Mouse (Mus musculus) lung, postnatal 0 days (tissue): ENCODE measurements around the gene Camta1. TPM values are rescaled to one million over a fixed set of nuclear protein-coding genes. Genes with fewer than 3 reads are reported as not detected.
A peak's percentile ranks its signal among the peaks of the same experiment; 100 is the strongest.

Source experiments
- ATAC-seq: fragments of 200-750 bp; cut with Nextera tagmentation; 2 replicates; pipeline ENCODE4 v1.8.0; 2017; ENCODE audit warnings: moderate library complexity
- DNase-seq: peaks from one replicate; pipeline ENCODE4 v3.0.0-alpha.2; 2016; ENCODE audit warnings: low spot score
- H3K27ac ChIP-seq: fragments of 300-500 bp; sonication (generic); 2 replicates; pipeline ENCODE4 v1.5.1; 2014; ENCODE audit warnings: antibody characterized with exemption, mild to moderate bottlenecking, low read length, mixed read lengths
- H3K27me3 ChIP-seq: fragments of 300-500 bp; sonication (generic); replicated peaks from 2 replicates; pipeline ENCODE4 v1.6.1; 2014; ENCODE audit warnings: low read length, mixed read lengths; ENCODE audit not compliant: insufficient read depth
- H3K36me3 ChIP-seq: fragments of 300-500 bp; sonication (generic); 2 replicates; pipeline ENCODE4 v1.6.1; 2014; ENCODE audit warnings: low read length, mixed read lengths; ENCODE audit not compliant: insufficient read depth
- H3K4me1 ChIP-seq: fragments of 300-500 bp; sonication (generic); 2 replicates; pipeline ENCODE4 v1.6.1; 2014; ENCODE audit warnings: antibody characterized with exemption, low read depth, low read length, mixed read lengths; ENCODE audit not compliant: insufficient read depth
- H3K4me2 ChIP-seq: fragments of 300-500 bp; sonication (generic); replicated peaks from 2 replicates; pipeline ENCODE4 v1.6.1; 2014; ENCODE audit warnings: low read depth, mild to moderate bottlenecking, low read length, moderate library complexity, mixed read lengths
- H3K4me3 ChIP-seq: fragments of 300-500 bp; sonication (generic); 2 replicates; pipeline ENCODE4 v1.5.1; 2014; ENCODE audit warnings: low read depth, low read length
- H3K9ac ChIP-seq: fragments of 300-500 bp; sonication (generic); replicated peaks from 2 replicates; pipeline ENCODE4 v1.6.1; 2014; ENCODE audit warnings: low read depth, mild to moderate bottlenecking
- H3K9me3 ChIP-seq: fragments of 300-500 bp; sonication (generic); 2 replicates; pipeline ENCODE4 v1.6.1; 2016; ENCODE audit warnings: low read length, mixed read lengths
- CTCF ChIP-seq: IDR thresholded peaks from 2 replicates; pipeline ENCODE4 v1.5.1; 2016; ENCODE audit warnings: antibody characterized with exemption, mild to moderate bottlenecking
- EP300 ChIP-seq: IDR thresholded peaks from 2 replicates; pipeline ENCODE4 v1.6.1; 2016; ENCODE audit warnings: antibody characterized with exemption, mild to moderate bottlenecking, control low read depth
- WGBS: fragments of 180-500 bp; shearing (Covaris S2); extraction: QIAGEN DNeasy Blood & Tissue Kit; methylation state at CpG from one replicate; pipeline ENCODE4 v1.1.7; 2014; 5-methylcytosine and 5-hydroxymethylcytosine counted together
- polyA plus RNA-seq: library from polyadenylated mRNA; unstranded; fragments of >200 nt; fragmentation: Nextera tagmentation; extraction: Ambion mirVana; gene quantifications from 2 replicates; pipeline ENCODE4 v1.2.1, GENCODE M21; 2015

Camta1 gene
- polyA plus RNA-seq, 1 experiment from 2014 or later: 86.4 TPM

- H3K4me3 ChIP-seq: no peak overlapping the region
- H3K9me3 ChIP-seq: no peaks in the 10 kb centered on the region
- H3K9ac ChIP-seq: no peak overlapping the region
- no peak overlapping the region for H3K4me2 ChIP-seq
- H3K4me1 ChIP-seq: no peaks in the 10 kb centered on the region
- no peak for TF ChIP-seq CTCF
- TF ChIP-seq EP300: no peak
- no peak for DNase-seq
- no peak for ATAC-seq
- no peaks in the 10 kb centered on the region for H3K27me3 ChIP-seq
- H3K27ac ChIP-seq: no peak overlapping the region
- peaks cover 42% of the 10 kb centered on the region for H3K36me3 ChIP-seq
- WGBS: 90% methylated on average over 13 of the region's 13 CpGs
These were observed 961.2 kb downstream of the Camta1 start for GRCm38 (mm10) chr4:150900486-150900885.

GRCm38 (mm10) chr4:150898716-150899365, 962.8 kb downstream of the Camta1 start:
- H3K9ac ChIP-seq: no peak overlapping the region
- TF ChIP-seq EP300 (no peak), CTCF (peak; percentile 97)
- no peaks in the 10 kb centered on the region for H3K27me3 ChIP-seq
- H3K9me3 ChIP-seq: no peaks in the 10 kb centered on the region
- H3K4me3 ChIP-seq: no peak overlapping the region
- H3K36me3 ChIP-seq: peaks cover 36% of the 10 kb centered on the region
- DNase-seq (peak; percentile 91), ATAC-seq (peak; percentile 83)
- no peak overlapping the region for H3K27ac ChIP-seq
- H3K4me2 ChIP-seq: no peak overlapping the region
- 50% methylated on average over 13 of the region's 13 CpGs for WGBS
- H3K4me1 ChIP-seq: no peaks in the 10 kb centered on the region

- Histone ChIP-seq H3K4me3 (no peak overlapping the region), H3K4me2 (no peak overlapping the region), H3K4me1 (no peaks in the 10 kb centered on the region), H3K27me3 (no peaks in the 10 kb centered on the region), H3K9ac (no peak overlapping the region), H3K9me3 (no peaks in the 10 kb centered on the region), H3K27ac (no peak overlapping the region), H3K36me3 (peaks cover 20% of the 10 kb centered on the region; the same call in 1 of the 2 replicates)
- ATAC-seq: no peak
- DNase-seq: no peak
- 93% methylated on average over 26 of the region's 26 CpGs for WGBS
- TF ChIP-seq EP300 (no peak), CTCF (no peak)
These were observed 964.6 kb downstream of the Camta1 start for GRCm38 (mm10) chr4:150896896-150897624.

- no peak for DNase-seq
These were observed 966.8 kb downstream of the Camta1 start for GRCm38 (mm10) chr4:150894718-150895501.

GRCm38 (mm10) chr4:150891308-150891707, 970.4 kb downstream of the Camta1 start:
- H3K9ac ChIP-seq: no peak overlapping the region
- ATAC-seq: no peak
- DNase-seq: peak; percentile 42
- no peaks in the 10 kb centered on the region for H3K27me3 ChIP-seq
- H3K36me3 ChIP-seq: no peaks in the 10 kb centered on the region
- no peak overlapping the region for H3K27ac ChIP-seq
- H3K4me2 ChIP-seq: no peak overlapping the region
- no peak overlapping the region for H3K4me3 ChIP-seq
- peaks cover 17% of the 10 kb centered on the region for H3K4me1 ChIP-seq
- no peaks in the 10 kb centered on the region for H3K9me3 ChIP-seq
- WGBS: 49% methylated on average over 5 of the region's 5 CpGs
- TF ChIP-seq CTCF: no peak
- no peak for TF ChIP-seq EP300

More at GRCm38 (mm10) chr4:150894718-150895501, 966.8 kb downstream of the Camta1 start:
- Histone ChIP-seq H3K4me3 (no peak overlapping the region), H3K4me2 (no peak overlapping the region), H3K4me1 (peaks cover 7% of the 10 kb centered on the region; the same call in 1 of the 2 replicates), H3K27me3 (no peaks in the 10 kb centered on the region), H3K36me3 (peaks cover 5% of the 10 kb centered on the region; the same call in 1 of the 2 replicates), H3K9ac (no peak overlapping the region), H3K9me3 (no peaks in the 10 kb centered on the region), H3K27ac (no peak overlapping the region)
- 58% methylated on average over 8 of the region's 8 CpGs for WGBS
- TF ChIP-seq EP300 (no peak), CTCF (no peak)
- no peak for ATAC-seq

- Histone ChIP-seq H3K27ac (0 out of 2 replicates have a peak overlapping the region, but pooled peaks have one; percentile 9), H3K4me2 (peak overlapping the region; percentile 39), H3K4me1 (peaks cover 17% of the 10 kb centered on the region), H3K27me3 (no peaks in the 10 kb centered on the region), H3K9ac (no peak overlapping the region), H3K4me3 (no peak overlapping the region; the same call in 1 of the 2 replicates), H3K36me3 (no peaks in the 10 kb centered on the region), H3K9me3 (no peaks in the 10 kb centered on the region)
- peak; percentile 74 for DNase-seq
- ATAC-seq: peak; percentile 64
- 23% methylated on average over 13 of the region's 13 CpGs for WGBS
- TF ChIP-seq EP300: no peak
These were observed 971.7 kb downstream of the Camta1 start for GRCm38 (mm10) chr4:150889955-150890315.
